Mouse (Mus musculus) thymus, postnatal 0 days (tissue): ENCODE measurements around the gene Dap. TPM values are rescaled to one million over a fixed set of nuclear protein-coding genes. Genes with fewer than 3 reads are reported as not detected.
A peak's percentile ranks its signal among the peaks of the same experiment; 100 is the strongest.

Source experiments
- DNase-seq: peaks from one replicate; pipeline ENCODE4 v3.0.0-alpha.2; 2015; ENCODE audit warnings: low spot score
- polyA plus RNA-seq: library from polyadenylated mRNA; unstranded; fragments of >200 nt; fragmentation: Nextera tagmentation; extraction: Ambion mirVana; gene quantifications from 2 replicates; pipeline ENCODE4 v1.2.1, GENCODE M21; 2015

Dap gene
- polyA plus RNA-seq, 1 experiment from 2014 or later = 89.5 TPM

GRCm38 (mm10) chr15:31261094-31261493 is 37.0 kb downstream of the Dap start:
- no peak for DNase-seq

GRCm38 (mm10) chr15:31262361-31262760 is 38.2 kb downstream of the Dap start:
- no peak for DNase-seq

GRCm38 (mm10) chr15:31264827-31265226 is 40.7 kb downstream of the Dap start:
- DNase-seq = peak; percentile 83

- no peak for DNase-seq
These were observed 41.3 kb downstream of the Dap start for GRCm38 (mm10) chr15:31265404-31265803.

- DNase-seq = no peak
These were observed 41.7 kb downstream of the Dap start for GRCm38 (mm10) chr15:31265845-31266244.

GRCm38 (mm10) chr15:31268148-31268547 is 44.0 kb downstream of the Dap start:
- no peak for DNase-seq

GRCm38 (mm10) chr15:31269558-31269957 is 45.4 kb downstream of the Dap start:
- DNase-seq = peak; percentile 35

GRCm38 (mm10) chr15:31272695-31273094 is 48.6 kb downstream of the Dap start:
- DNase-seq = no peak

GRCm38 (mm10) chr15:31273509-31273908 is 49.4 kb downstream of the Dap start:
- DNase-seq = no peak

- DNase-seq = no peak
These were observed 54.0 kb downstream of the Dap start for GRCm38 (mm10) chr15:31278090-31278489.

GRCm38 (mm10) chr15:31279120-31279519 is 55.0 kb downstream of the Dap start:
- DNase-seq = no peak

- no peak for DNase-seq
These were observed 55.5 kb downstream of the Dap start for GRCm38 (mm10) chr15:31279577-31280004.

- DNase-seq = no peak
These were observed 55.9 kb downstream of the Dap start for GRCm38 (mm10) chr15:31280059-31280458.

- DNase-seq = no peak
These were observed 56.6 kb downstream of the Dap start for GRCm38 (mm10) chr15:31280683-31281082.

GRCm38 (mm10) chr15:31281830-31282229 is 57.7 kb downstream of the Dap start:
- DNase-seq = no peak

GRCm38 (mm10) chr15:31282353-31282752 is 58.2 kb downstream of the Dap start:
- no peak for DNase-seq

GRCm38 (mm10) chr15:31284142-31284541 is 60.0 kb downstream of the Dap start:
- no peak for DNase-seq

- no peak for DNase-seq
These were observed 61.0 kb downstream of the Dap start for GRCm38 (mm10) chr15:31284922-31285631.

GRCm38 (mm10) chr15:31285695-31286094 is 61.6 kb downstream of the Dap start:
- no peak for DNase-seq

- no peak for DNase-seq
These were observed 68.5 kb downstream of the Dap start for GRCm38 (mm10) chr15:31292627-31293026.

GRCm38 (mm10) chr15:31294311-31294710 is 70.2 kb downstream of the Dap start:
- DNase-seq = no peak

GRCm38 (mm10) chr15:31296882-31297776 is 73.0 kb downstream of the Dap start:
- no peak for DNase-seq

- DNase-seq = no peak
These were observed 73.6 kb downstream of the Dap start for GRCm38 (mm10) chr15:31297777-31298137.
